Mouse (Mus musculus) lung, postnatal 10 days (tissue): Measurements from ENCODE around the gene Mansc1.

Source experiments
- DNase-seq: peaks from one replicate; pipeline ENCODE4 v3.0.0; 2021

The Mansc1 gene

GRCm38 (mm10) chr6:134639210-134639609 is 6.9 kb upstream of the Mansc1 start, which contains the start of gene Borcs5:
Gene Borcs5, plus strand, starts transcription at chr6:134639510.
- DNase-seq, result no peak

GRCm38 (mm10) chr6:134636476-134636875 is 4.2 kb upstream of the Mansc1 start:
- no peak for DNase-seq

GRCm38 (mm10) chr6:134633553-134633952 is 1.3 kb upstream of the Mansc1 start:
- DNase-seq, result no peak

- DNase-seq, result no peak
Observed at GRCm38 (mm10) chr6:134632756-134633155, 468 bp upstream of the Mansc1 start.

GRCm38 (mm10) chr6:134630447-134630846 is 1.8 kb downstream of the Mansc1 start:
- no peak for DNase-seq

DNA sequence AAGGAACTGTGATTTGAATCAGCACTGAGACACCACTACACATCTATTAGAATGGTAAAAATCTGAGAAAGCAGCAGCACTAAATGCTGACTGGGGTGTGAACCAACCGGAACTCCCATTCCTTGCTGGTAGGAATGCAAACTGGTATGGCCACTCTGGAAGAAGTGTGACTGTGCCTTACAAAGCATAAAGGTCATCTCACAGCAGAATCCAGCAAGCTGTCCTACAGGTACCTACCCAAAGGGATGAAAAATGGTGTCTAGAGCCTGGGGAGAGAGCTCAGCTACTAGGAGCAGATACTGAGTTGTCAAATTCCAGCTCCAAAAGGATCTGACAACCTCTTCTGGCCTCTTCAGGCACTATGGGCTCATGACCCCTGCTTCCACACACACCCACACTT is 5.7 kb downstream of the Mansc1 start:
- no peak for DNase-seq

DNA sequence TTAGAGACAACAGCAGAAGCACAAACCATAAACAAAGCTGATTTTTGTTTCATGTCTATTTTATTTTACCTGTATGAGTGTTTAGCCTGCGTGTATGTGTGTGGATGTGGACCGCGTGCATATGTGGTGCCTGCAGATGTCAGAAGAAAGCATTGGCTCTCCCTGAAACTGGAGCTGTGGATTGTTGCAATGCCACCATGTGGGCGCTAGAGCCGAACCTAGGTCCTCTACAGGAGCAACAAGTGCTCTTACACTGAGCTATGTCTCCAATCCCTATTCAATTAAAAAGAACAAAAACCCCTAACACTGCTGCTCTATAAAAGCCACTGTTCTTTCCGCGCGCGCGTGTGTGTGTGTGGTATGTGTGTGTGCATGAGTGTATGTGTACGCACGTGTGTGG is 6.9 kb downstream of the Mansc1 start:
- DNase-seq, result no peak

GRCm38 (mm10) chr6:134621552-134621949 is 10.7 kb downstream of the Mansc1 start:
- DNase-seq, result no peak

DNA sequence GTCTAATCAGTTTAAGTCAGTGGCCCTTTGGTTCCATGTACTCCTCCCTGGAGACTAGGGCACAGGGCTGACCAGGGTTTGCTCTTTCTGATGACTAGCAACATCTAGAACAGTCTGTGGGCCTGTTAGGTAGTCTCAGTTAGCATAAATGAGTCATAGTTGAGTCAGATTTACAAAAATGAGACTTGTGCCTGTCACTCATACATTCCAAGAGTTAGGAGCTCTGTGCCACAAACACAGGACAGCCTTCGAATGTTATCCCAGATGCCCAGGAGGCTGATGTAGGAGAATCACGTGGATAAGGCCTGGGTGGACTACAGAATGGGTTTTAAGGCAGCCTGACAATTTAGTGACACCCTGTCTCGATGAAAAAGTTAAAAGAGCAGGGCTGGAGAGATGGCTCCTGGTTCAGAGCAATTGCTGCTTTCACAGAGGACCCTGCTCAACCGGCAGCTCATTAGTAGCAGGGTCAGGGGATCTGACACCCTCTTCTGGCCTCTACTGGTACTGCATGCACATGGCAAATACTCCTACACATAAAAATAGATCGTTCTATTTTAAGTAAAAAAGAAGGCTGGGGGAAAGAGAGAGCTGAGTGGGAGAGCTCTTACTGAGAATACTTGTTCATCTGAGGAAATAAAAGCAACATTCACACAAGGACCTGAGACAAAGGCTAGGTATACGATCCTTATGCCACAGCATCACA is 11.3 kb downstream of the Mansc1 start:
- peak; percentile 65 for DNase-seq

DNA sequence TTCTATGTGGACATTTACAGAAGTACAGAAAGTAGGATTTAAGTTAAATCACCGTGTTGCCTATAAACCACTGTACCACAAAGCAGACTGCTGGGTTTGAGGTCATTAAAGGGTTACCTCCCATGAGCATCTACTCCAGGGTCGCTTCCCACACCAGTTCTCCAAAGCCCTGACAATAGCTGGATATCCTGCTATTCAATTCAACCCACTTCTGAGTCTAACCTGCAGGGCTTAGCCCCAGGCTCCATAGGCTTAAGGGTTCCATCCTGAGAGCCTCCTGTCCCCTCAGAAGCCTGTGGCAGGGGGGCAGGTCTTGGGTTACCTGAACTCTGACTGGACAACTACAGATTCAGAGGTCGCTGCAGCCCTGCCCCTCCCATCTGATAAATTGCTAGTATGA is 12.2 kb downstream of the Mansc1 start:
- no peak for DNase-seq

DNA sequence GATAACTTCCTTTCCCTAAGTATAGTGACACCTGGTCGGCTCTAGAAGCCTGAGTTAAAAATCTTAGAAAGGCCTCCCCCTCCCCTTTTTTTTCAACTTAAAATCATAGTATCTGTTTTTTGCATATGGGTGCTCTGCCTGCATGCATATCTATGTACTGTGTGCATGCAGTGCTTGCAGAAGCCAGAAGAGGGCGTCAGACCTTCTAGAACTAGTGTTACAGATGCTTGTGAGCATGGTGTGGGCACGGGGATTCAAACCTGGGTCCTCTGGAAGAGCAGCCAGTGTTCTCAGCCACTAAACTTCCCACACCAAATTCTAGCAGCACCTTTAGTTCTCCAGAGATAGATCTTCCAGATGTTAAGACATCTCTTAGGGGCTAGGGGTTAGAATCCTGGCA is 14.7 kb downstream of the Mansc1 start:
- DNase-seq, result no peak

DNA sequence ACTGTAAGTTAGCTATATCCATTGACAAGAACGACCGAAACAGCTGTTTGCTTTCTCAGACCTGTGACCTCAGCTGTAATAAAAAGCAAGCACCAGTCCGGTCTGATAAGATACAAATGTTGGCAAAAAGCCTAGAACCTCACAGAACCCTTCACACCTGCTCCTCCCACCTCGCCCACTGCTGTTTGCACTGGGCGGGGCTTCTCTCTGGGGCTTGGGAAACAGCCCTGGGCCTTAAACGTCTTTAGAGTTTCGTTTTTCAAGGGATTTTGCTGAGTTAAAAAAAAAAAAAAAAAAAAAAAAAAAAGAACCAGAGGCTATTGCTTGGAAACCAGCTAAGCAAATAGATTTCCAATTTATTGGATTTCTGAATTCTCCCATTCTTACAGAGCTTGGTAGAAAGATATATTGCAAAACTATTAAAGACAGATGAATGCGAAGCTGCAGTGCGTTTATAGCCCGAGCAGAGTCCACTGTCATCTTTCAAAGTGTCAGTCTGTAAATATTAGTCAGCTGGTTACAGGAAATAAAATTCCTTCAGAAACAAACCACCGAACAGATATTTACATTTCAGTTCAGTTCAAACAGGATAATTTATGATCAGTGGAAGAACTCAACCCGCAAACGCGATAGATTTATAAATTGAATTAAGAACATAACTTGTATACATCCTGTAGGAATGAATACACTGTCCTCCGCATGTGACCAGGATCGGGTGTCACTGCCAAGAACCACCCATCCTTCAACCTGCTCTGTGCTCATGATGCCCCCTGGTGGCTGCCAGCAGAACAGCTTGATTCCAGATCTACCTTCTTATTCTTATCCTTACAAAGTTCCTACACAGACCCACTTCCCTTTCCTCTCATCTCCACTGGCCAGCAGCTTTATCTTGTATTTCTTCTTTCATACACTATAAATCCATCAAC is 17.3 kb downstream of the Mansc1 start:
- peak; percentile 92 for DNase-seq

DNA sequence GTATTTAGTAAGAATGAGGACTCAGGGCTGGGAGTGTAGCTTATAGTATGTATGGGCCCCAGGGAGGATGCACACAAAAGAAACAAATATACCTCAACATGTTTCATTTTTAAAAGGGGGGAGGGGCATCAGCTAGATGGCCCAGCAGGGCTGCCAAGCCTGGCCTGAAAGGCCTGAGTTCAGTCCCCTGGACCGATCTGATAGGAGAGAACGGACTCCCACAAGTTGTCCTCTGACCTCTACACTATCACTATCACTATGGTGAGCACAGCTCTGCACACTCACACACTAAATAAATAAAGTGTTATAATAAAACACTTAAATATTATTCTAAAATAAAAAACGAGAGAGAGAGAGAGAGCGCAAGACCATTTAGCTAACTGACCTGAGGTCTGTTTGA is 18.0 kb downstream of the Mansc1 start:
- no peak for DNase-seq

DNA sequence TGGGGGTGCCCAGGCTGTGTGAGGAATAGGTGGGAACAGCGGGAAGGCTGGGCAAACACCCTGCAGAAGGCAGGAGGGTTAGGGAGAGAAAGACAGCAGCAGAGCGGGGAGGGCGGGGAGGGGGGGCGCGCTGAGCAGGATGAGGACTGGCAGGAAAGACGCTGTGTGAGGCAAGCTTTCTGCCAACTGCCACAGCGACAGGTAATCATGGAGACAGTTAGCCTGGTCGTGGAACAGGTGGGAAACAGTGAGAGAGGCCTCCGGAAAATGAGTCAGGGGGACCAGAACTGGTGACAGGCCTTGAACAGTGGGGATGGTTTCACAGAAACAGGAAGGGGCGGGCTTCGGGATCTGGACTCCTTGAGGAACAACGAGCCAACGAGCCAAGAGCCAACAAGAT is 20.4 kb downstream of the Mansc1 start:
- DNase-seq, result no peak

DNA sequence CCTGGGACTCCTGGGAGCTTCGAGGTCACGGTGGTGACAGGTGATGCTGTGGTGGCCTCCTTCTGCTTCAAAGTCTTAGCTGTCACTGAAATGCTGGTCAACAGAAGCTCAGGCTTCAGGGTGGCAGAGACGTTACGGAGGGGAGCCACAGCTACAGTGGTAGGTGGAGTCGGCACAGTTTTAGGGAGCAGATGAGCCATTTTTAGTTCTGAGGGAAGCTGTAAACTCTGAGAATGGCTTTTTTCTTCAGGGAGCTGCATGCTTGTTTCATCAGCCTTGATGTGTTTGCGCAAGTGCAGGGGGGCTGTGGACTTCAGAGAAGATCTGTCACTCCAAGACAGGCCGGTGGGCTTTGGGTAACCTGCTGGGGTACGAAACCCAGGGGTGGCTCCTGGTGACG is 21.9 kb downstream of the Mansc1 start:
- DNase-seq, result no peak

DNA sequence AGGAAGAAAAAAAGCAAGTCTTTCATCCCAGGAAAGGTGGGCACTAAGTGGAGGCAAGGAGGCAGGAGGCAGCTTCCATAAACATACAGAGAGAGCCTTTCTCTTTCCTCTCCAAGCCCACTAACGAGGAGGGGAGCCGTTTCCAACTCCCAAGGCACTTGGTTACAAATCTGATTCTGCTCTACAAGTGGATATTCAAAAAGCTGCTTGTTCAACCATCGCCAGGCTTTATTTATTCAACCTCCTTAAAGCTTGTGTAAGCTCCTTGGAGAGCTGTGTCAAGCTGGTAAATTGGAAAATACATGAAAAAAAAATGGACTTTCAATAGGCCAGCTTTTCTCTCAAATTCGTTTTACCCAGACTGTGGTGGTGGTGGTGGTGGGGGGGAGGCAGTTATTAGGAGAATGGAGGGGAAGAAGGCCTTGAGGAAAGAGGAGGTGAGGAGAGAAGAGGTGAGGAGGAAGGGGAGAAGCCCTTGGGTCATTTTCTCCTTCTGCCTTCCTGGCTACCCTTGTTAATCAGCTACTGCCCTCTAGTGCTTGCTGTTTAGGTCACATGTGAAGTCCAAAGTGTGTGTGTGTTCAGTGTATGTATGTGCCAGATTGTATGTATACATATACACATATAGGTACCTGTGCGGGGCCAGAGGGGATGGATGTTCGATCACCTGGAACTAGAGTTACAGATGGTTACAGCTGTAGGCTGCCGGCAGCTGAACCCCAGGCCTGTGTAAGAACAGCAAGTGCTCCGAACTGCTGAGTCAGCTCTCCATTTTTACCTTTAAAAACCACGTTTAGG is 25.1 kb downstream of the Mansc1 start:
- DNase-seq, result peak; percentile 72

DNA sequence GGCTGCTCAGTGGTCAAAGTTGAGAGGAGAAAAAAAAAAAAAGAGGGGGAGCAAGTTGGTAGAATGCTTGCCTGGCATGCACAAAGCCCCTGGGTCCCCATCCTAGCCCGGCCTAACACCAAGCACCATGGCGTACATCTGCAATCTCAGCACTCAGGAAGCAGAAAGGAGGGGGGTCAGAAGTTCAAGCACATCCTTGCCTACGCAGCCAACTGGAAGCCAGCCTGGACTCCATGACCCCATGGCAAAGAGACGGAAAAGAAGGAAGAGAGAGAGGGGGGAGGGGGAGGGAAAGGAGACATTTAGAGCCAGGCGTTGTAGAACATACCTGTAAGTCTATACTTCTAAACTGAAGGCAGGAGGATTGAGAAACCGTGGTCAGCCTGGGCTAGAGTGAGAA is 25.7 kb downstream of the Mansc1 start:
- peak; percentile 47 for DNase-seq

DNA sequence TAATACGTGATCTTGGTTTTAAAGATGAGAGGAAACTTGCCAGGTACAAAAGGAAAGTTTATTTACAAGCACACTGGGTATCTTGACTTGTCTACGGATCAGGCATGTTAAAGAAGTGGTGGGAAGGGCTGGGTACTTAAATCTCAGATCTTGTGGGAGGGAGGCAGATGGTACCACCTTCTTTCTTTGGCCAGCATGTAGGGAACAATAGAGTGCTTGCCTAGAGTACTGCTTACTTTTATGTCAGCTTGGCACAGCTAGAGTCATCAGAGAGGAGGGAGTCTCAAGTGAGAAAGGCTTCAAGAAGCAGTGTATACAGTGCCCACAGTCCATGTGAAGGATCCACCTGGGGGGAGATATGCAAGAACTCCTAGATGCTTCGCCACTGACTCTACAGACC is 27.1 kb downstream of the Mansc1 start:
- DNase-seq, result no peak

DNA sequence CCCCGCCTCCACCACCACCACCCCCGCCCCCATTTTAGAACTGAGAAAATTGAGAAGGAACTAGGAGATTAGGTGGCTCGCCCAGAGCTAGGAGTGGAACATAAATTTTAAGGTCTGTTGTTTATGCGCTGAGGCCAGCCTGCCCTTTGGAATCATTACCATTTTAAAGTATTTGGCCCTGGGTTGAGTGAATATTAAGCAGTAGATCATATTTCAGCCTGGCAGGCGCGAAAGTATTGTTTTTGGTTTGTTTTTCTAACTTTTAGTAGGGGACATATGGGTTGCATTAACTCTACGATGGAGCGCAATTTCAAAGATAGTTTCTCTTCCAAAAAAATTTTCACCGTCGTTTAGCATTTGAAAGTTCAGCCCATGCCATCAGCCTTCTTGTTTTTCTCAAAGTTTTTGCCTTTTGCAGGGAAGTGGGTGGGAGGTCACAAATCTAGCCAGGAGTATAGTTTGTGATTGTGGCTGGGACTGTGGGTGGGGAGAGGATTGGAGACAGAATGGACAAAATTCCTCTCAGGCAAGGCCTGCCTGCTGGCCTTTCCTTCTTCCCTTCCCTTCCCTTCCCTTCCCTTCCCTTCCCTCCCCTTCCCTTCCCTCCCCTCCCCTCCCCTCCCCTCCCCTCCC is 29.8 kb downstream of the Mansc1 start:
- DNase-seq, result no peak

DNA sequence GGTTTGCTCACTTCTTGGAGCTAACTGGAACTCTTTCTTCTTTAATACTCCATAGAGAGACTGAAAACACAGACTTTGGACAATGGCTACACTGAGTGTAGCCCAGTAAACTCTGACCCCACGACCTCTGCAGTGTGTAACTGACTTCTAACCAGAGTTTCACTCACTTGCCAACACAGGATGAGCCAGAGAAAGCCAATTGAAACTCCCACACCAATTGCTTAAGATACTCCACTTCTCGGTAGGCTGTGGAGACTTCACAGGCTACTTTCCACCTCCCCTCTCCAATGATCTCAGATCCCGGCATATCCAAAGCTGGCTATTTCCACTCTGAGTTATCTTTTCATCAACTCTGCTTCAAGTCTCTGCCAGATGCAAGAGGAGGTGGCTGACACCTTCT is 30.5 kb downstream of the Mansc1 start:
- no peak for DNase-seq

- no peak for DNase-seq
Observed at GRCm38 (mm10) chr6:134601130-134601529, 31.2 kb downstream of the Mansc1 start.

DNA sequence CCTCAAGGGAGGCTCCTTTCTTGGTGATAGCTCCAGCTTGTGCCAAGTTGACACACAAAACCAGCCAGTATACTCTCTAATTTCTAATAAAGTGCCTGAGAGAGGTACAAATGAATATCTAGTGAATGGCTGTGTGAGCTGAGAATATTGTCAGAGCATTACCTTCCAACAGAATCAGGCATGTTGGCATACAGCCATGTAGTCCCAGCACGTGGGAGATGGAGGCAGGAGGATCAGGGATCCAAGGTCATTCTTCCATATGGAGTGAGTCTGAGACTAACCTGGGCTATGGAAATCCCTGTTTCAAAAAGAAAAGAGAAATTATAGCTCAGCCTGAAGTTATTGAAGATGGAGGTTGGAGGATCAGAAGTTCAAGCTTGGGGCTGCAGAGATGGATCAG is 33.0 kb downstream of the Mansc1 start:
- DNase-seq, result no peak
